Mouse (Mus musculus) thymus, adult 18-20 months (tissue): Measurements from ENCODE around the gene Tmem222.

Source experiments
- DNase-seq, 2 experiments: peaks; one replicate each; pipeline ENCODE4 v3.0.0; 2022; ENCODE audit warnings: mixed read lengths in 2 of 2

Tmem222 gene

DNA sequence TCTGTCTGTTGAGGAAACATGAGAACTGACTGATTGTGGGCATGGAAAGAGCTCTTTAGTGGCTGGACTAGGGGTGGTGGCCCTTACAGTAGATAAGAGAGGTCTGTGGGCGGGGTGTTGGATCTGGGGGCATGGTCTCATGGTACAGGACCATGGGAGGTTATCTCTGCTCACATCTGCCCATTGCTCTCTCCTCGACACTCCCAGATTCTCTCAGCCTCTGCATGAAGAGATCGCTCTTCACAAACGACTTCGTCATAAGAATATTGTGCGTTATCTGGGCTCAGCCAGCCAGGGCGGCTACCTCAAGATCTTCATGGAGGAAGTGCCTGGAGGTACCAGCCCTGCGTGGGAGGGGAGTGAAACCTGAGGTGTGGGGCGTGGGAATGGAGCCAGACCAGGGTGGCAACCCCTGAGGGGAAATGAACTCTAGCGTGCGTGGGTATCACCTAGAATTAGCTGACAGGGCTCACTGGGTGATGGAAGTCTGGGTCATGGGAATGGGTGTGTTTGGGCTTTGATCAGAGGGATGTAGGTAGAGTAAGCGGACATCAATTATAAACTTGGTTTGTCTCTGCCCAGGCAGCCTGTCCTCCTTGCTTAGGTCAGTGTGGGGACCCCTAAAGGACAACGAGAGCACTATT lies 29.7 kb downstream of the Tmem222 start:
- DNase-seq = no peak

DNA sequence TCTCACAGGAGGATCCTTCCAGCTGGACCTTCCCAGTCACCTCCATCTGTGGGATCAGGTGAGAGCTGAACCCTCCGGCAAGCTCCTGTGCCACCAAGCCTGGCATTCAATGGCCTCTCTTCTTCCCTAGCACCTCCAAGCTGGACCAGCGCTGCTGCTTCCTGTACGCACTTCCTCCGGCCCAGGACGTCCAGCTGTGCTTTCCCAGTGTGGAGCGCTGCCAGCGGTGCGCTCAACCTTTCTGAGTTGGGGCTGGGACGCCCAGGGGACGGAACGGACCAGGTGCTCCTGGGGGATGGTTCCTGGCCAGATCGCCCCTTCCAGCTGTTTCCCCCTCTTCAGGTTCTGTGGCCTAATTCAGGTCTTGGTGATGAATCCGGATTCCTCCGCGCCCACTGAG lies 30.5 kb downstream of the Tmem222 start:
- DNase-seq = no peak

DNA sequence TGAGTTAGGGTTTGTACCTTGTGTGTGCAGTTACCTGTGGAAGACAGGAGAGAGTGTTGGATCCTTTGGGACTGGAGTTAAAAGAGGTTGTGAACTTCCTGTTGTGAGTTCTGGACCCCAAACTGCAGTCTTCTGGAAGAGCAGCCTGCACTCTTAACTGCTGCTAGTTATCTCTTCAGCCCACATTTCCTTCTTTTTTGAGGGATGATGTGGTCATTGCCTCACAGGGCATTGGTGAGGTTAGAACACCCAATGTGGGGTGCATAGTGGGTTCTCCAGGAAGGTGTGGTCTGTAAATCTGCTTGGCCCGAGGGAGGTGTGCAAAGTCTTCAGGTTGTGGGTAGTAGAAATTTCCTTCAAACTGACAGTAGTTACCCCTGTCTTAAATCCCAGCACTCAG lies 33.3 kb downstream of the Tmem222 start:
- no peak for DNase-seq

DNA sequence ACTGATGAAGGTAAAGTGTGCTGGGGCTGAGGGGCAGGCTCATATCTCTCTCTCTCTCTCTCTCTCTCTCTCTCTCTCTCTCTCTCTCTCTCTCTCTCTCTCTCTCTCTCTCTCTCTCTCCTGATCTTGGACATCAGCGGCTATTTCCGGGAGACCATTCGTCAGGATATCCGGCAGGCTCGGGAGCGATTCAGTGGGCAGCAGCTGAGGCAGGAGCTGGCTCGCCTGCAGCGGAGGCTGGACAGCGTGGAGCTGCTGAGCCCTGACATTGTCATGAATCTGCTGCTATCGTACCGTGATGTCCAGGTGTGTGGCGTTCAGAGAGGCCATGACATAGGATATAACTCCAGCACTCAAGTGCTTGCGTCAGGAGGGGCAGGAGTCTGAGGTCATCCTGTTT lies 34.1 kb downstream of the Tmem222 start:
- no peak for DNase-seq

DNA sequence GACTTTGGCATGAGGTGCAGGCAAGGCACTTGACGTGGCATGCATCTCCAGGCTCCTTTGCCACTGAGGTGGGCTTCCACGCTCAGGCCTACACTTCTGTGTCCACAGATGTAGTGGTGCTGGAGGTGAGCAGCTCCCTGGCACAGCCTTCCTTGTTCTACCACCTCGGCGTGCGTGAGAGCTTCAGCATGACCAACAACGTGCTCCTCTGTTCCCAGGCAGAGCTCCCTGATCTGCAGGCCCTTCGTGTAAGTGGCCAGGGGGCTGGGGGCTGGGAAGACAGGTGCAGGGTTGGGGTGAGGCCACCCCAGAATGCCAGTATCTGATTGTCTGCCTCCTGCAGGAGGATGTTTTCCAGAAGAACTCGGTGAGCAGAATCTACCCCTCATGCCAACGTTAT lies 34.9 kb downstream of the Tmem222 start:
- DNase-seq = no peak

DNA sequence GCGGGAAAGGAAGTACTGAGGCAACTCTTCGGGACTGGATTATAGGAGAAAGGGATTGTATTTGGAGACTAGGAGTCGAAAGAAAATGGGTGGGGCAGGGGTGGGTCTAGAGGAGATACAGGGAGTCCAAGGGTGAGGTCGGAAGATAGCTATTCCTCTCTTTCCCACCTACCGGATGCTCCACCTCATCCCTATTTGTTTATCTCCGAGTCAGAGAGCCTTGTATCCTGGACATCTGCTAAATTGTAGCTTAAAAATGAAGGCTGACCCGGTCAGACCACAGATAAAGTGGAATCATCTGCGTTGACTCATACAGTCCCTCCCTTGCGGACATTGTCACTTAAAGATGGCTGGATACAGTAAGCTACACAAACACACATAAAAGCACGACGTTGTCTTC lies 35.7 kb downstream of the Tmem222 start:
- no peak for DNase-seq

DNA sequence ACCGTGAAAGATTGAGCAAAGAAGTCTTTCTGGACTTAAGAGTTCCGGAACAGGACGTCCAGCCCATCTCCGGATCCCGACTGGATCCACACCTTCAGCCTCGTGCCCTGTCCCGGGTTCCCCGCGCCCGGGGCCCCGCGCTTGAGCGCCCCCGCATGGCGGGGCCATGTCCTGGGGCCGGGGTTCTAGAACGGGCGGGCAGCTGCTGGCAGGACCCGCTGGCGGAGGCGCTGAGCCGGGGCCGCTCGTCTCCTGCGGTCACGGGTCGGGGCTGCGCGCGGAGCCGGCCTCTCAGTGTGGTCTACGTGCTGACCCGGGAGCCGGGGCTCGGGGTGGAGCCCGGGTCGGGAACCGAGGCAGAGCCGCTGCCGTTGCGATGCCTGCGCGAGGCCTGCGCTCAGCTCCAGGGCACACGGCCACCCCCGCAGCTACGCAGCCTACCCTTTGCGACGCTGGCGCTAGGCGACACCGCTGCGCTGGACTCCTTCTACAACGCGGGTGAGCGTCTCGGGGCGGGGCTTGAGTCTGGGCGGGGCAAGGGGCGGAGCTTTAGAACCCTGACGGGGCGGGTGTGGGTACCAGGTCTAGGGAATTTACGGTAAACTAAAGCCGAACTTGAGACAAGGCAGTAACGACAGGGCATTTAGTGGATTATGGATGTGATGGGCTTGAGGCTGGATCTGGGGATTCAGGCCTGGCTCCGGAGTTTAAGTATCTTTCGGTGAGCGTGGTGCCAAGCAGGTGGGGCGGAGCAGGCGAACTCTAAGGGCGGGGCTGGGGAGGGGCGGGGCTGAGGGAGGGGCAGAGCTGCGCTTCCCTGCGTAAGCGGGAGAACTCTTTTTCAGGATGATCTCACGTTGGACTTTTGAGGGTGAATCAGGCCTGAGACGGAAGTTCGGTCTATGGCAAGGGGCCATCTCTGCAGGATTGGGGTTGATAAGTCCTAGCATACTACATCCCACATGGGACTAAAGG lies 36.4 kb downstream of the Tmem222 start:
- peak; percentile 78 to 83 for DNase-seq

DNA sequence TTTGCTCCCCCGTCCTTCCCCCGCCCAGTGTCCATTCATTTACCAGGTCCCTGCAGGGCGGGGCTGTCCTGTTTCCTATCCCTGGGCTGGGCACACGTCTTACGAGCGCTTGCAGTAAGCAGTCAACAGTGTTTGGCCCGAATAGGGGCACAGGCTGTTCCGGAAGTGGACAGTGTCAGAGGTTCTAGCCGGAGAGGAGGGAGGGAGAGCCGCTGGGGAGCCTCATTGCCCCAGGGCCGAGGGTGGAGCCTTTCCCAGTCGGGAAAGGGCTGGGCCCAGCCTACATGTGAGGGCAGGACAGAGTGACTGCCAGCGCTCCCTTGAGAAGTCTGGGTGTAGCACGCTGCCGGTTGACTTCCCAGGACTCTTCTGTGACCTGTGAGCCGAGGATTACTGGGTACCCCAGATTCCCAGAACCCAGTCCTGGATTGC lies 37.1 kb downstream of the Tmem222 start, which contains the start of gene Map3k6:
Gene Map3k6 (plus strand): TSS at position 329 of the 432 bp plus-strand sequence.
- peak; percentile 40 to 53 for DNase-seq

DNA sequence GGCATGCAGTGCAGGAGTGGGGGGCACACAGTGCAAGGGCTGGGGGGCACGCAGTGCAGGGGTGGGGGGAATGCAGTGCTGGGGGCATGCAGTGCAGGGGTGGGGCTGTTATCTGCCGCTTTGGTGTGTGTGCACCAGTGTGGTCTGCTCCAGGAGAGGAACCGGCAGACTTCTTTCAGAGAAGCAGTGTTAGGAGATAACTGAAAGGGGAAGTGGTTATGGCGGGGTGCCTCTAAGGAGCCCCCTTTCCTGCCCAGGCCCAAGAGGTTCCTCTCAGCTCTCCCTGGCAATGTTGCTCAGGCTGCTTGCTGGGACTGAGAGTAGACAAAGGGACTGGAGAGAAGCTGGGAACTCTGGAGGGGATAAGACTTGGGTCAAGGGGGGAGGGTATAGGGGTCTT lies 39.7 kb downstream of the Tmem222 start:
- peak; percentile 43 to 57 for DNase-seq

DNA sequence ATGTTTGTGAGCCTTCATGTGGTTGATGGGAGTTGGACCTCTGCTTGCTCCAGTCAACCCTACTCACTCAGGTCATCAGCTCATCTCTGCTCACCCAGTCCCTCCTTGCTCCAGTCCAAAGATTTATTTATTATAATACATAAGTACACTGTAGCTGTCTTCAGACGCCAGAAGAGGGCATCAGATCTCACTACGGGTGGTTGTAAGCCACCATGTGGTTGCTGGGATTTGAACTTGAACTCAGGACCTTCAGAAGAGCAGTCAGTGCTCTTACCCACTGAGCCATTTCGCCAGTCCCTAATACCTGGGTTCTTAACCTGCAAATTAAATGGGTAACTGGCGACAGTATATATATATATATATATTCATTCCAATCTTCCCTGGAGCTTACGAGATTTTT lies 42.2 kb downstream of the Tmem222 start:
- DNase-seq = no peak

DNA sequence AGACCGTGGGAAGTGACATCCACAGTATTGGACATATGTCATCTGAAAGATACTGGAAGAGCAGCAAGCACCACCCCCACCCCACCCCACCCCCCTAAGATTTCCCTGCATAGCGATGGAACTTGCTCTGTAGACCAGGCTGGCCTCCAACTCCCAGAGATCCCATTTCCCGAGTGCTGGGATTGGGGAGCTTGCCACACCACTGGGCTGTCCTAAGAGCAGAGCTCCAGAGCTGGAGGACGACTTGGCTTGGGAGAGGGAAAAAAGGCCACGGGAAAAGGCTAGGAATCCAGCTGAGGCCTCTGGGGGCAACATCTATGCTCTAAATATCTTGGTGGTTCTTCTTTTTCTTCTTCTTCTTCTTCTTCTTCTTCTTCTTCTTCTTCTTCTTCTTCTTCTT lies 42.8 kb downstream of the Tmem222 start:
- no peak for DNase-seq

DNA sequence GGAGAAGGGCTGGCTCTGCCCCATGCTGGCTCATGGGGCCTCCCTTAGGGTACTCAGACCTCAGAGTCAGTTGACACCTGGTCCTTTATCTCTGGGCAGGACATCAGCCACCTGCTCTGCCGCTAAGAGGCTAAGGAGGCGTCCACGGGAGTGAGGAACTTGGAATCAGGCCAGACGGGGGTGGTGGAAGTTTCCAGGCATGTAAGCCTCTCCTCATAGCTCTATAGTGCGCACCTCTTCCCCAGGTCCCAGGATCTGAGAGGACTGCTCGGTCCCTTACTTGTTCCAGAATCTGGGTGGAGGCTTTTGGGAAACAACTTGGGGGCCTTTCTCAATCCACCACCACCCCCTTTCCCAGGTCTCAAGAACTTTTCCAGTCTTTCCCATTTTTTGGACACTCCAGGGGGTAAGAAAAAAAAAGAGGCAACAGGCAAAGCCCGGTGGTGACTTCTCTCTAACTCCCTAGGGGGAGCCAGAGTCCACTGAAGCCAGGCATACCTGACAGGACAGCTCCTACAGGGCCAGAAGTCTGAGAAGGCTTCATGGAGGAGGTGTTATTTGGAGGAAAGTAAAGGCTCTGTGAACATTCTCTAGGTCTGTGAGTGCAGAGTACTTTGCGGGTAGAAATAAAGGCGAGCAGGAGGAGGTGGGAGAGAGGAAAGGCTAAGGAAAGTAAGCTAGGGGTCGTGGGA lies 44.2 kb downstream of the Tmem222 start:
- DNase-seq = no peak

DNA sequence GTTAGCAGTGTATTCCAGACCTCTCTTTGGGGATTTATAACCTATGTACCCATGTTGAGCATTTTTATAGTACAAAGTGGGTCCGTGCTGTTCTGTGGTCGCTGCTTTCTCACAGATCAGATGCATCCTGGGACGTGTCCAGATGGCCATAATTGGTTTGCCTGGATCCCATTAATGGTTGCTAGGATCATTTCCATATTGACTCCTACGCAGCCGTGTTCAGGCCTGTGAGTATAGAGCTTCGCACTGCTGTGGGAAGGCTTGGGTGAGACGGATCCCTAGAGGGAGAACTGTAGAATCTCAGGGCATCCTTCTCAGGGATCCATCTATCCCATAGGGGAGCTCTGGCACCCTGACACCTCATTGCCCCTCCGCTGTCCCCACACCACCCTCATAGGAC lies 48.0 kb downstream of the Tmem222 start:
- no peak for DNase-seq

DNA sequence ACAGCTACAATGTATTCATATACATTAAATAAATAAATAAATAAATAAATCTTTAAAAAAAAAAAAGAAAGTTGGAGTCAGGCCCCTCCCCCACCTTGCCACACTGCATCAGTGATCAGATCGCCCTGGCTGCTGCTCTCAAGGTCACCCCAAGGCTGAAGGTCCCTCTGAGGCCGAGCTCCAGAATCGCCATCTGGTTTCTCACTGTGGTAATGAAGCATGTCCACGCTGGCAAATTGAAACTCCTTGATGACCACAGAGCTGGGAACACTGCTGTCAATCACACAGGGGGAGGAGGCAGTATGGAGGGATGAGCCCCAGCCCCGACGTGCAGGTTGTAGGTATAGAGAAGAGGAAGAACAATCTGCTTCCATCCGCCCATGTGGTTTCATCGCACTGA lies 50.0 kb downstream of the Tmem222 start:
- no peak for DNase-seq

DNA sequence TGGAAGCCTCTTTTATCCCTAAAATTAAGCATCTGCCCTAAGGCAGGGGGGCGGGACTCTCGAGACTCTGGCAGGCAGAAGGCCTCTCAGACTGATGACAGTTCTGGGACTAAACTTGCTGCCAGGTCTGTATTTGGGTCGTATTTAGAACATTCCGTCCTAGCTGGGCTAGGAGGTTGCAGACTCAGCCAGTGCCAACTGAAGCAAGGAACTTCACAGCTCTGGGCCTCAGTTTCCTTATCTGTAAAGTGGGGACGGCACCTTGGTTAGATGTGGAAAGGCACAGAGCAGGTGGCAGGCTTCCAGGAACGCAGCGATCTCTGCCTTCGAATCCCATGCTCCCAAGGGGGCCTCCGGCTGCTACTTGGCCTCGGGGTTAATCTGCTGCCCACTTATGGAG lies 51.5 kb downstream of the Tmem222 start:
- DNase-seq = no peak

DNA sequence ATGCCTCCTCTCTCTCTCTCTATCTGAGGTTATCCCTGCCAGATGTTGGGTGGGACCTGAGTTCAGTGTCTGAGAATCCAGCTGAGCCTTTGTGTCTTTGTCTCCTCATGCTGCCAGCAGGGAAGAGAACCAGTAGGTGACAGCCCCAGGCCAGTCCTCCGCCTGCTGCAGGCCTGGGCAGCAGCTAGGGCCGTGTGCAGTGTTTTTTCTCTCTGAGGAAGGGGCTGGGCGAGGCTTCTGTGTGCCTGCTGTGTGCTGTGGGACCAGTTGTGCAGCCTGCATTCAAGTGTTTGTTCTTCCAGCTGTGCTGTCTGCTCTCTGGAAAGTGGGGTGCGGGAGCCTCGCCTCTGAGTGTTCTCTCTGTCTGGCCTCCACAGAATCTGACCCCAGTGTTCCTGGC lies 53.7 kb downstream of the Tmem222 start:
- DNase-seq = no peak

DNA sequence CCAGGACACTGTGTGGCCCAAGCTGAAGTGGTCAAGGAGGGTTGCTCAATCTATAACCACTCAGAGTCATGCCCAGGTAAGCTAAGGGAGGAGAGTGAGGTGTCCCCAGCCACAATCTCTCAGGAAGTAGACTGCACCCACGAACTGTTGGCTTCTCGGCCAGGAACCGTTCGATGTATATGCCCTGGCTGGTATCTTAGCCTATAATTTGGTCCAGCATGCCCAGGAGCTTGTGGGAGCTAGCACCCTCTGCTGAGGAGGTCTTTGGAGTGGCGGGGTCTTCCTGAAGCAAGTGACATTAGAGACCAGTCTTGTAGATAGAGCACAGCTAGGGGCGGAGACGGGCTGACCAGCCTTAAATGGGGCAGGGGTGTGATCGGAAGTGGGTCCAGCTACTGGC lies 55.9 kb downstream of the Tmem222 start:
- no peak for DNase-seq

DNA sequence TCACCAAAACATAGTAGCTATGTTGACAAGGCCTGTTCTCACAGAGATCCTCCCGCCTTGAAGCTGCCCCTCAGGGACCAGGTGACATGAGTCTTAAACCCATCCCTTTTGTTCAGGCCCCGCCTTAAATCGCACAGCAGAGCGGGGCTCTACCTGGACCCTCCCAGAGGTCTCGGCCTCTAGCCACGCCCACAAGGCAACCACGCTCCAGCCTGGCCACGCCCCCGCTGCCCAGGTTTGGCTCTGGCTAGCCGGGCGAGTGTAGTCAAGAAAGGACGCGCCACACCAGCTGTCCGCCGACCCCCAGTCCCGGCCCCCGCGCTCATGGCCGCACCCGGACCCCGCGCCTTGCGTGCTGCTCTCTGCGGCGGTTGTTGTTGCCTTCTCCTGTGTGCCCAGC lies 56.9 kb downstream of the Tmem222 start:
- no peak for DNase-seq

DNA sequence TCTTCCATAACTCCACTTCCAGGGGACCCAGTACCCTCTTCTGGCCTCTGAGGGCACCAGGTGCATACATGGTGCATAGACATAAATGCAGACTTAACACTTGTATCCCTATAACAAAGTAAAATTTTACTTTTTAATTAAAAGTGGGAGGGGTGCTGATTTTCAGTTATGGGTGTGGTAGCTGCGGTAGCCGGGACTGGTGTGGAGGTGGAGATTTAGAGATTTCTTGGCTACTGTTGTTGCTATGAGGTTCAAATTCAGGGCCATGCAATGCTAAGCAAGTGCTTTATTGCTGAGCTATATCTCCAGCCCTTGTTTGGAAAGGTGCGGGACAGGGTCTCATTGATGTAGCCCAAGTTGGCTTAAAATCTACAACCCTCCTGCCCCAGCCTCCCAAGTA lies 58.8 kb downstream of the Tmem222 start:
- DNase-seq = no peak

DNA sequence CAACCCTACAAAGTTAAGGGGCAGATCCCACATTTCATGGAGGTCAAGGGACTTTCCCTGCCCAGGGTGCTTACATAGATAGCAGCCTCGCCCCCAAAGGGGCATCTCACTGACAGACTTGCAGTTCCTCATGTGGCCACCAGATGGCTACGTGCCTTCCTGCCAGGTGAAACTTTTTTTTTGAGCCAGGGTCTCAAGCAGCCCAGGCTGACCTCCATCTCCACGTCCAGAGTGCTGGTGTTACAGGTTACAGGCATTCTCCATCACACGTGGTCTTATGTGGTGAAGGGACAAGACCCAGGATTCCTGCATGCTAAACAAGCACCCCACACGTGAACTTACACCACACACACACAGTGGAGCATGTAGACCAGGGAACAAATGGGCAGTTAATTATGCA lies 60.0 kb downstream of the Tmem222 start:
- peak in 1 of 2 experiments; percentile 27 for DNase-seq
